Mouse (Mus musculus) v-Abl transformed pro-B cells (cell line): Measurements from ENCODE around the gene Gm4340.
"Not testable (repeated sequence)": the region's sequence is repeated elsewhere in the genome, so short reads cannot be mapped to it uniquely, and the experiment has no call there.

Source experiments
- in situ Hi-C, 2 experiments: fragments of 400-800 bp; cut with MboI; formaldehyde crosslinking; loops; one replicate each; pipeline ENCODE4 v1.15.1; 2025; ENCODE audit not compliant: unreplicated experiment in 2 of 2

Gene Gm4340

DNA sequence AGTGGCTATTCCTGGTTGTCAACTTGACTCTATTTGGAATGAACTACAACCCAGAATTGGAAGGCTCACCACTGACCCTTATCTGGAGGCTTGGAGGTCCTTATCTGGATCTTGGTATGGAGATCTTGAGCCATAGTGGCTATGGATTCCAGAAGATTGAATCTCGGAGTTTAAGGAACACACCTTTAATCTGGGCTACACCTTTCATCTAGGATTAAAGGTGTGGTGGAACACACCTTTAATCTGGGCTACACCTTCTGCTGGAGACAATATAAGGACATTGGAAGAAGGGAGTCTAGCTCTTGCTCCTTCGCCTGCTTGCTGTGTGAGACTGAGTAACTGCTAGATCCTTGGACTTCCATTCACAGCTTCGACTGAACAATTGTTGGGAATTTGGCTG is at the start of gene Gm4340:
Gm4340 (plus strand) TSS at position 301 of the 400 bp plus-strand sequence.
- in situ Hi-C loops, result not testable (repeated sequence)

DNA sequence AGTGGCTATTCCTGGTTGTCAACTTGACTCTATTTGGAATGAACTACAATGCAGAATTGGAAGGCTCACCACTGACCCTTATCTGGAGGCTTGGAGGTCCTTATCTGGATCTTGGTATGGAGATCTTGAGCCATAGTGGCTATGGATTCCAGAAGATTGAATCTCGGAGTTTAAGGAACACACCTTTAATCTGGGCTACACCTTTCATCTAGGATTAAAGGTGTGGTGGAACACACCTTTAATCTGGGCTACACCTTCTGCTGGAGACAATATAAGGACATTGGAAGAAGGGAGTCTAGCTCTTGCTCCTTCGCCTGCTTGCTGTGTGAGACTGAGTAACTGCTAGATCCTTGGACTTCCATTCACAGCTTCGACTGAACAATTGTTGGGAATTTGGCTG is 42.6 kb upstream of the Gm4340 start, which contains the start of gene Gm6763:
Gm6763 (plus strand) TSS at position 301 of the 400 bp plus-strand sequence.
- in situ Hi-C loops, result not testable (repeated sequence)

DNA sequence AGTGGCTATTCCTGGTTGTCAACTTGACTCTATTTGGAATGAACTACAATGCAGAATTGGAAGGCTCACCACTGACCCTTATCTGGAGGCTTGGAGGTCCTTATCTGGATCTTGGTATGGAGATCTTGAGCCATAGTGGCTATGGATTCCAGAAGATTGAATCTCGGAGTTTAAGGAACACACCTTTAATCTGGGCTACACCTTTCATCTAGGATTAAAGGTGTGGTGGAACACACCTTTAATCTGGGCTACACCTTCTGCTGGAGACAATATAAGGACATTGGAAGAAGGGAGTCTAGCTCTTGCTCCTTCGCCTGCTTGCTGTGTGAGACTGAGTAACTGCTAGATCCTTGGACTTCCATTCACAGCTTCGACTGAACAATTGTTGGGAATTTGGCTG is 34.1 kb upstream of the Gm4340 start, which contains the start of gene Gm8764:
Gm8764 (plus strand) TSS at position 301 of the 400 bp plus-strand sequence.
- in situ Hi-C loops, result not testable (repeated sequence)

DNA sequence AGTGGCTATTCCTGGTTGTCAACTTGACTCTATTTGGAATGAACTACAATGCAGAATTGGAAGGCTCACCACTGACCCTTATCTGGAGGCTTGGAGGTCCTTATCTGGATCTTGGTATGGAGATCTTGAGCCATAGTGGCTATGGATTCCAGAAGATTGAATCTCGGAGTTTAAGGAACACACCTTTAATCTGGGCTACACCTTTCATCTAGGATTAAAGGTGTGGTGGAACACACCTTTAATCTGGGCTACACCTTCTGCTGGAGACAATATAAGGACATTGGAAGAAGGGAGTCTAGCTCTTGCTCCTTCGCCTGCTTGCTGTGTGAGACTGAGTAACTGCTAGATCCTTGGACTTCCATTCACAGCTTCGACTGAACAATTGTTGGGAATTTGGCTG is 25.6 kb upstream of the Gm4340 start, which contains the start of gene Gm21304:
Gm21304 (plus strand) TSS at position 301 of the 400 bp plus-strand sequence.
- in situ Hi-C loops, result not testable (repeated sequence)

DNA sequence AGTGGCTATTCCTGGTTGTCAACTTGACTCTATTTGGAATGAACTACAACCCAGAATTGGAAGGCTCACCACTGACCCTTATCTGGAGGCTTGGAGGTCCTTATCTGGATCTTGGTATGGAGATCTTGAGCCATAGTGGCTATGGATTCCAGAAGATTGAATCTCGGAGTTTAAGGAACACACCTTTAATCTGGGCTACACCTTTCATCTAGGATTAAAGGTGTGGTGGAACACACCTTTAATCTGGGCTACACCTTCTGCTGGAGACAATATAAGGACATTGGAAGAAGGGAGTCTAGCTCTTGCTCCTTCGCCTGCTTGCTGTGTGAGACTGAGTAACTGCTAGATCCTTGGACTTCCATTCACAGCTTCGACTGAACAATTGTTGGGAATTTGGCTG is 17.1 kb upstream of the Gm4340 start, which contains the start of gene Gm21312:
Gm21312 (plus strand) TSS at position 301 of the 400 bp plus-strand sequence.
- in situ Hi-C loops, result not testable (repeated sequence)

DNA sequence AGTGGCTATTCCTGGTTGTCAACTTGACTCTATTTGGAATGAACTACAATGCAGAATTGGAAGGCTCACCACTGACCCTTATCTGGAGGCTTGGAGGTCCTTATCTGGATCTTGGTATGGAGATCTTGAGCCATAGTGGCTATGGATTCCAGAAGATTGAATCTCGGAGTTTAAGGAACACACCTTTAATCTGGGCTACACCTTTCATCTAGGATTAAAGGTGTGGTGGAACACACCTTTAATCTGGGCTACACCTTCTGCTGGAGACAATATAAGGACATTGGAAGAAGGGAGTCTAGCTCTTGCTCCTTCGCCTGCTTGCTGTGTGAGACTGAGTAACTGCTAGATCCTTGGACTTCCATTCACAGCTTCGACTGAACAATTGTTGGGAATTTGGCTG is 8.6 kb upstream of the Gm4340 start, which contains the start of gene Gm20765:
Gm20765 (plus strand) TSS at position 301 of the 400 bp plus-strand sequence.
- in situ Hi-C loops, result not testable (repeated sequence)

DNA sequence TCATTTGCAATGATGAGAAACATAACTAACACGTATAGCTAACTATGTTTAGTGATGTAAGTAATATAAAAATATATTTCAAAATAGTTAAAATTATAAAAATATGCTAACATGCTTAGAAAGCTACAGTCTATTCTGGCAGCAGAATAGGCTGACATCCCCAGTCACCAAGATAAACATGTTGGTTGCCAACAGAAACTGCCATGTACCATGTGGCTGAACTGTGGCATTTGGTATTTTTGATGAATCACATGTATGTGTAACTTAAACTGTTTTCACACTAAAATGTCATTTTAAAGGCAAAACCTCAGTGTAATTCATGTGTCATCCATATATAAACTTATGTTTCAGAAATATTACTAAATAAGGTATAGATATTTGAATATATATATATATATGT is 15.8 kb downstream of the Gm4340 start:
- in situ Hi-C loops, result no loop called here

DNA sequence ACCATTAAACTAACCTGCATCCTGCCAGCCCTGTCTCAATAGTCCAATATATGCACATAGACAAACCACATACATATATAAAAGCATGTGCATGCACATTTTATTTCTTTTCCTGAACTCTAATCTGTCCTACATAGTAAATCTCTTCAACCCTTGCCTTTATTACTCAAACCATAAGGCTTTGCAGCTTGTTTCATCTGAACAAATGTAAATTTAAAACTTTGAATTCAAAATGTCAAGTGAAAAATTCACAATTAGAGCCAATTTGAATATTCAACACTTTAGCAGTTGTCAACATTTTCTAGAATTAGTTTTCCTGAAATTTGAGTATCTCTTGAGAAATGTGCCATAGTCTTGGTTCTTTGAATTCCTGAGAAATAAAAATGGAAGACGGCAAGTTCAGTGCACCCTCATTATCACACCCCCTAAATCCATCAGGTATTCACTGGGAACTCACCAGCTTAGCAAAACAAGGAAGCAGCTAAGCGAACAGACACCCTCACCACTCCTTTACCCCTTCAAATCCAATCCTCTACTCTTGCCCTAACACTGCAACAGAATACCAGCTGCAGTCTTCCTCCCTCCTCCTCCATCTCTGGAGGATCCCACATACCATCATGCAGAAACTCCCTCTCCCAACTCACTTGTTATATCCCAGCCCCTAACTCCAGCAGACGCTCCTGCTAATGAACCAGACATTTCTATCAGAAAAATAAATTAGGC is 16.6 kb downstream of the Gm4340 start:
- in situ Hi-C loops, result no loop called here

DNA sequence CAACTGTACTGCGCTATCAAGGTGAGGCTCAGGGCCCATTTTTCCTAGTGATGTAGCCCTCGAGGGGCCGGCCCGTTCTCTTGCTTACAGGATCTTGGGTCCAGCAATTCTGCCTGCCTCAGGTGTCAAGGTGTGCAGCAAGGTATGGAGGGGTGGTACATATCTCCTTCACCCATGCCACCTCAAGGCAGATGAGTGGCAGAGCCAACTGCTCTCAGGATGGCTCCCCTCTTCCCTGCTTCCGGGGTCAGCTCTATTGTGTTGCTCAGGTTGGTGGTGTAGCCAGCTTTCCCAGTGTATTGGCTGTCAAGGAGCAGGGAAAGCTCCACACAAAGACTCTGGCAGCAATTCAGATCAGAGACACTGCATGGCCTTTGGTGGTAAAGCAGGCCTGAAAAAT is 20.7 kb downstream of the Gm4340 start:
- in situ Hi-C loops, result no loop called here

DNA sequence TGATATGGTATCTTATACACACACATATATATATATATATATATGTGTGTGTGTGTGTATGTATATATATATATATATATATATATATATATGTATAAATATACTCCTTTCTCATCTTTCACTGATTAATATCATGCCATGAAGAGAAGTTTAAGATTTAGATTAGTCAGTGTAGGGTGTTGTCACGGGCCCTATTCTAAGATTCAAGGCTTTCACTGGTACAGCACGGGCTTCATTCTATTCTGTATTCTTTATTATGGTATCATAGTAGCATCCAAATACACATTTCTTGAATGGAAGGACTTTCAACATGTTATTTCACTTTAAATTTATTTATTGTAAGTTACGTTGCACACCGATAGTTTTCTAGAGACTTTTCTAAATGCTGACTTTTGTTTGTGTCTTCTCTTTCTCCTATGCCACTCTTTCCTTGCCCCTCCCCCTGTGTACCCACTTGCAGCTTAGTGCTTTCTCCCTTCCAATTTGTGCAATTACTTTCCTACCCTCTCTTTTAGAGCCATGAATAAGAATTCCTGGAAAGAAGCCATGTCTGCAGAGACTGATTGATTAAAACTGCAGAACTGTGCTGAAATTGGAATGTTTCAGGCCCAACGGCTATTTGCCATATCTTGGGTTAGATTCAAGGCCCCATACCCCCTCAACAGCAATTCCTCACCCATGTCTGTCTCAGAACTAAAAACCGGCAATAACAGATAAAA is 26.6 kb downstream of the Gm4340 start:
- in situ Hi-C loops, result no loop called here
